Mouse (Mus musculus) embryonic facial prominence, embryonic 14.5 days (tissue): ENCODE measurements around the gene CN725425. TPM values are rescaled to one million over a fixed set of nuclear protein-coding genes. Genes with fewer than 3 reads are reported as not detected.

Source experiments
- ATAC-seq: fragments of 200-750 bp; cut with Nextera tagmentation; 2 replicates; pipeline ENCODE4 v1.8.0; 2017; ENCODE audit warnings: low read depth, moderate number of reproducible peaks, moderate TSS enrichment
- DNase-seq: peaks from one replicate; pipeline ENCODE4 v3.0.0-alpha.2; 2015; ENCODE audit warnings: low spot score
- H3K27ac ChIP-seq: fragments of 300-500 bp; sonication (generic); replicated peaks from 2 replicates; pipeline ENCODE4 v1.5.1; 2014; ENCODE audit warnings: low read depth, mild to moderate bottlenecking, low read length, moderate library complexity
- H3K27me3 ChIP-seq: fragments of 300-500 bp; sonication (generic); replicated peaks from 2 replicates; pipeline ENCODE4 v1.6.1; 2014; ENCODE audit warnings: low read length; ENCODE audit not compliant: control insufficient read depth, insufficient read depth
- H3K36me3 ChIP-seq: fragments of 300-500 bp; sonication (generic); 2 replicates; pipeline ENCODE4 v1.6.1; 2014; ENCODE audit warnings: low read length, mixed read lengths; ENCODE audit not compliant: control insufficient read depth, insufficient read depth
- H3K4me1 ChIP-seq: fragments of 300-500 bp; sonication (generic); 2 replicates; pipeline ENCODE4 v1.6.1; 2014; ENCODE audit warnings: antibody characterized with exemption, low read length; ENCODE audit not compliant: control insufficient read depth, insufficient read depth
- H3K4me2 ChIP-seq: fragments of 300-500 bp; sonication (generic); 2 replicates; pipeline ENCODE4 v1.6.1; 2014; ENCODE audit warnings: low read depth, mild to moderate bottlenecking, low read length, moderate library complexity, mixed read lengths
- H3K4me3 ChIP-seq: fragments of 300-500 bp; sonication (generic); 2 replicates; pipeline ENCODE4 v1.5.1; 2014; ENCODE audit warnings: low read depth, mild to moderate bottlenecking, low read length
- H3K9ac ChIP-seq: fragments of 300-500 bp; sonication (generic); 2 replicates; pipeline ENCODE4 v1.6.1; 2014; ENCODE audit warnings: low read depth, mild to moderate bottlenecking, low read length, moderate library complexity, mixed read lengths
- H3K9me3 ChIP-seq: fragments of 300-500 bp; sonication (generic); 2 replicates; pipeline ENCODE4 v1.6.1; 2016; ENCODE audit warnings: low read length; ENCODE audit not compliant: control insufficient read depth
- WGBS: fragments of 180-500 bp; shearing (Covaris S2); extraction: QIAGEN DNeasy Blood & Tissue Kit; methylation state at CpG from one replicate; pipeline ENCODE4 v1.1.7; 2014; 5-methylcytosine and 5-hydroxymethylcytosine counted together
- polyA plus RNA-seq: library from polyadenylated mRNA; unstranded; fragments of >200 nt; fragmentation: Nextera tagmentation; extraction: Ambion mirVana; gene quantifications from 2 replicates; pipeline ENCODE4 v1.2.1, GENCODE M21; 2014

Gene CN725425
- polyA plus RNA-seq, 1 experiment from 2014 or later: not detected

DNA sequence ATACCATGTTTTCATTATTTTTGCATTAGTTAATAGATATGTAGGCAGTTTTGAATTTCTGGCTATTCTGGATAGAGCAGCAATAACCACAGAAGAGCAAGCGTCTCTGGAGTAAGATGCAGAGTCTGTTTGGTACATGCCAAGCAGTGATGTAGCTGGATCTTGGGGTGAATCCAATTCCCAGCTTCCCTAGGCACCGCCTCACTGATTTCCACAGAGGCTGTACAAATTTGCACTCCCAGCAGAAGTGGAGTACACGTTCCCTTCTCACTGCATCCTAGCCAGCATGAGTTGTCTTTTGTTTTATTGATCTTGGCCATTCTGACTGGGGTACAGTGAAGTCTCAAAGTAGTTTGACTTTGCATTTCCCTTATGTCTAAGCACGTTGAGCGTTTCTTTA lies 82.2 kb downstream of the CN725425 start:
- DNase-seq (no peak), ATAC-seq (no peak)
- H3K36me3 ChIP-seq: no peaks in the 10 kb centered on the region
- H3K9ac ChIP-seq: no peak overlapping the region
- 74% methylated on average over 5 of the region's 5 CpGs for WGBS
- no peaks in the 10 kb centered on the region for H3K9me3 ChIP-seq
- no peak overlapping the region for H3K27ac ChIP-seq
- no peaks in the 10 kb centered on the region for H3K27me3 ChIP-seq
- no peaks in the 10 kb centered on the region for H3K4me1 ChIP-seq
- H3K4me2 ChIP-seq: no peak overlapping the region
- H3K4me3 ChIP-seq: no peak overlapping the region

DNA sequence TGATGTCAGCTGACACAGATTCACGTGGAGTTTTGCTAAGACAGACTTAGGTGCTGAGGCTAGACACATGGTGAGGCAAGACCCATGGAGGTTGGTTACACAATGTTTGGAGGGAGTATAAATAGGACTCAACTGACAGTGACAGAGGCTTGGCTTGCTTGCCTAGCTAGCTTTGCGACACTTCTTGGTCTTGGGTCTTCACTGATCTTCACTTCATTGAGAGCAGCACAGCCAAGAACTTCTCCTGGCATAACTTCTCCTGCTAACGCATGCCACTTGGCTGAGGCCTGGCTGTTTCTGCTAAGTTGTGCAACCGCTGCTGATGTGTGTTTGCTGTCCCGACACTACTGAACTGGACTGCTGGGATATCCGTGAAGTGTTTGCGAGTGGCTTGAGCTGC lies 83.5 kb downstream of the CN725425 start:
- 86% methylated on average over 7 of the region's 7 CpGs for WGBS
- DNase-seq (no peak), ATAC-seq (no peak)
- Histone ChIP-seq H3K9ac (no peak overlapping the region), H3K4me2 (no peak overlapping the region), H3K4me1 (no peaks in the 10 kb centered on the region), H3K27ac (no peak overlapping the region), H3K27me3 (no peaks in the 10 kb centered on the region), H3K36me3 (no peaks in the 10 kb centered on the region), H3K4me3 (no peak overlapping the region), H3K9me3 (peaks cover 5% of the 10 kb centered on the region; the same call in 1 of the 2 replicates)

DNA sequence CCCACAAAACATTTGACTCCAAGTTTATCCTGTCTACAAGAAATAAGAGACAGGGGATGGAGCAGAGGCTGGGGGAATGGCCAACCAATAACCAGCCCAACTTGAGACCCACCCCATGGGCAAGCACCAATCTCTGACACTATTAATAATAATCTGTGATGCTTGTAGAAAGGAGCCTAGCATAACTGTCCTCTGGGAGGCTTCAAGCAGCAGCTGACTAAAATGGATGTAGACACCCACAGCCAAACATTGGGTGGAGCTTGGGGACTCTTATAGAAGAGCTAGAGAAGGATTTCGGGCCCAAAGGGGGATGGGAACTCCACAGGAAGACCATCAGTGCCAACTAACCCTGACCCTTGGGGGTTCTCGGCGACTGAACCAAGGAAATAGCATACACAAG lies 84.1 kb downstream of the CN725425 start:
- Histone ChIP-seq H3K9ac (no peak overlapping the region), H3K9me3 (peaks cover 5% of the 10 kb centered on the region; the same call in 1 of the 2 replicates), H3K4me2 (no peak overlapping the region), H3K27me3 (no peaks in the 10 kb centered on the region), H3K4me1 (no peaks in the 10 kb centered on the region), H3K4me3 (no peak overlapping the region), H3K36me3 (no peaks in the 10 kb centered on the region), H3K27ac (no peak overlapping the region)
- ATAC-seq: no peak
- no peak for DNase-seq
- 72% methylated on average over 3 of the region's 3 CpGs for WGBS

DNA sequence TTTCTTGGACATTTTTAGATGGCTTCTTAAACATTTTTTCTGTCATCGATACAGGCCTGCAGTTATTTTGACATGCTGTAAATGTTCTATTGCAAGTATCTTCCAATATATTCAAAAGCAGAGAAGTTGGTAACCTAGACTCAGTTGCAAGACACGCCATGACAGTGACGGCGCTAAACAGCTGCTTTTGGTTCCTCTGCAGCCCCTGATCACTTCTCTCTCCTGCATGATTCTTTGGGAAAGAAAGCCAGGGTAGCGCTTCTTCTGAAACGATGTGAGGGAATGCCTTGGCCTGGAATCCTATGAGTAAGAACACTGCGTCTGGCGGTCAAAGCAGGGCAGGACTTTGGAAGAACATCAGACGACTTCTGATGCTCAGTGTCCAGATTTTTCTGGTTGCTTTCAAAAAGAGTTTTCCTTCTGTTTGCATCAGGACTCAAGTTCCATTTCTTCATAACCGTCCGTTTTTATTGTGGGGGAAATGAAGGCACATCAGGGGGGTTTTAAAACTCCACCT lies 100.1 kb downstream of the CN725425 start:
- Histone ChIP-seq H3K9ac (no peak overlapping the region), H3K4me2 (no peak overlapping the region), H3K27me3 (no peaks in the 10 kb centered on the region), H3K27ac (no peak overlapping the region), H3K4me3 (no peak overlapping the region), H3K36me3 (no peaks in the 10 kb centered on the region), H3K4me1 (no peaks in the 10 kb centered on the region), H3K9me3 (no peaks in the 10 kb centered on the region)
- no peak for ATAC-seq
- WGBS: 80% methylated on average over 11 of the region's 11 CpGs
- peak; percentile 17 for DNase-seq

DNA sequence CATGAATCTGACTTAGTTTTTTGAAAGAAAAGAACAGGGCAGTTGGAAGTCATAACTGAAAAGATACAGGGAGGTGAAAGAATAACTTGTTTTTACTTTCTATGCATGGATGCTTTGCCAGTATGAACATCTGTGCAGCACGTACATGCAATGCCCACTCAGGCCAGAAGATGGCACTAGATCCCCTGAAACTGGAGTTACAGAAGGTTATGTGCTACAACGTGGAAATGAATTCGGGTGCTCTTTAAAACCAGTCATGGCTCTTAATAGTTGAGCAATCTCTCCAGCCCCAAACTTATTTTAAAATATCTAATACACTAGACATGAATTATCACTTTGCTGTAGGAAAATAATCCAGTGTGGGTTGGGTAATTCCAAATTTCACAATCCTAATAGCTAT lies 102.1 kb downstream of the CN725425 start:
- H3K4me2 ChIP-seq: no peak overlapping the region
- 0 out of 2 replicates have a peak, but pooled peaks have one; percentile 50 for ATAC-seq
- H3K4me1 ChIP-seq: no peaks in the 10 kb centered on the region

GRCm38 (mm10) chr15:91304296-91304852 lies 105.1 kb downstream of the CN725425 start:
- Histone ChIP-seq H3K36me3 (no peaks in the 10 kb centered on the region), H3K27me3 (no peaks in the 10 kb centered on the region), H3K9me3 (no peaks in the 10 kb centered on the region), H3K4me2 (no peak overlapping the region), H3K27ac (no peak overlapping the region), H3K9ac (no peak overlapping the region), H3K4me1 (peaks cover 2% of the 10 kb centered on the region; the same call in 1 of the 2 replicates), H3K4me3 (no peak overlapping the region)
- ATAC-seq: no peak
- 47% methylated on average over 7 of the region's 7 CpGs for WGBS
- peak; percentile 74 for DNase-seq

More for the DNA sequence above, 102.1 kb downstream of the CN725425 start:
- Histone ChIP-seq H3K4me3 (no peak overlapping the region), H3K27me3 (no peaks in the 10 kb centered on the region), H3K9ac (no peak overlapping the region), H3K27ac (no peak overlapping the region), H3K36me3 (no peaks in the 10 kb centered on the region), H3K9me3 (no peaks in the 10 kb centered on the region)
- DNase-seq: peak; percentile 84
- WGBS: 9% methylated on average over 3 of the region's 3 CpGs

Other genes starting within 250 kb of the CN725425 start
- gene Kif21a, start 149.5 kb upstream of the CN725425 start, polyA plus RNA-seq: 11.2 and 13.2 TPM in 2 replicates
- 4.3 and 4.8 TPM in 2 replicates for gene Abcd2, start 7.7 kb upstream of the CN725425 start, polyA plus RNA-seq